Mouse (Mus musculus) kidney, postnatal 0 days (tissue): ENCODE results near the gene Snx9. TPM values are rescaled to one million over a fixed set of nuclear protein-coding genes. Genes with fewer than 3 reads are reported as not detected.
A peak's percentile ranks its signal among the peaks of the same experiment; 100 is the strongest.

ENCODE experiments used
- ATAC-seq: fragments of 200-750 bp; cut with Nextera tagmentation; replicated peaks from 2 replicates; pipeline ENCODE4 v1.8.0; 2017; ENCODE audit warnings: low read depth, moderate number of reproducible peaks, moderate TSS enrichment, moderate library complexity; ENCODE audit not compliant: low FRiP score
- DNase-seq: peaks from one replicate; pipeline ENCODE4 v3.0.0-alpha.2; 2016; ENCODE audit warnings: low spot score
- H3K27ac ChIP-seq: fragments of 300-500 bp; sonication (generic); 2 replicates; pipeline ENCODE4 v1.5.1; 2014; ENCODE audit warnings: mild to moderate bottlenecking
- H3K27me3 ChIP-seq: fragments of 300-500 bp; sonication (generic); 2 replicates; pipeline ENCODE4 v1.6.1; 2014; ENCODE audit warnings: low read length, mixed read lengths; ENCODE audit not compliant: insufficient read depth
- H3K36me3 ChIP-seq: fragments of 300-500 bp; sonication (generic); 2 replicates; pipeline ENCODE4 v1.6.1; 2014; ENCODE audit warnings: low read length, mixed read lengths; ENCODE audit not compliant: insufficient read depth
- H3K4me1 ChIP-seq: fragments of 300-500 bp; sonication (generic); replicated peaks from 2 replicates; pipeline ENCODE4 v1.6.1; 2014; ENCODE audit warnings: antibody characterized with exemption, low read length, mixed read lengths; ENCODE audit not compliant: insufficient read depth
- H3K4me2 ChIP-seq: fragments of 300-500 bp; sonication (generic); 2 replicates; pipeline ENCODE4 v1.6.1; 2014; ENCODE audit warnings: mild to moderate bottlenecking, low read length, moderate library complexity, mixed read lengths
- H3K4me3 ChIP-seq: fragments of 300-500 bp; sonication (generic); replicated peaks from 2 replicates; pipeline ENCODE4 v1.5.1; 2014; ENCODE audit warnings: low read depth, low read length
- H3K9ac ChIP-seq: fragments of 300-500 bp; sonication (generic); 2 replicates; pipeline ENCODE4 v1.6.1; 2014; ENCODE audit warnings: low read depth, low read length
- H3K9me3 ChIP-seq: fragments of 300-500 bp; sonication (generic); replicated peaks from 2 replicates; pipeline ENCODE4 v1.6.1; 2016; ENCODE audit warnings: low read length, inconsistent platforms, mixed read lengths
- CTCF ChIP-seq: IDR thresholded peaks from 2 replicates; pipeline ENCODE4 v1.5.1; 2016; ENCODE audit warnings: antibody characterized with exemption, low read depth, mild to moderate bottlenecking, moderate library complexity
- WGBS: fragments of 180-500 bp; shearing (Covaris S2); extraction: QIAGEN DNeasy Blood & Tissue Kit; methylation state at CpG from one replicate; pipeline ENCODE4 v1.1.7; 2014; 5-methylcytosine and 5-hydroxymethylcytosine counted together
- polyA plus RNA-seq: library from polyadenylated mRNA; unstranded; fragments of >200 nt; fragmentation: Nextera tagmentation; extraction: Ambion mirVana; gene quantifications from 2 replicates; pipeline ENCODE4 v1.2.1, GENCODE M21; 2015

Snx9 gene
- polyA plus RNA-seq, 1 experiment from 2014 or later = 41.9 TPM

DNA sequence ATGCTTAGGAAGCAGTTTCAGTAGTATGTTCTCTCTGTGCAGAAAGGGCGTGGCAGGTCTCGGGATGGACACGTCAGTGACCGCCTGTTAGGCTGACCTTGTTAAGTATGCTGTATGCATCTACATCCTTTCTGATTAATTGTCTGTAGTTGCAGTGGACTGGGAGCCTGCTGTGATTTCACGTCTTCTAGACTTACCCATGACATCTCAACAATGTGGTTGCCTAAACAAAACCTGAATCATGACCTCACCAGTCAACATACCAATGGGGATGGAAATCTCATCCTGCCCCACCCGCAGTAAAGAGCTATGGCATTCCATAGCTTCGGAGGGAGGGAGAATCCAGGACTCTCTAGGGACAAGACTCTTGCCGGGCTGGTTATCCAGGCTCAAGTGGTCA, 5.0 kb downstream of the Snx9 start:
- WGBS = 61% methylated on average over 8 of the region's 8 CpGs
- no peak for ATAC-seq
- H3K27me3 ChIP-seq = no peaks in the 10 kb centered on the region
- H3K9me3 ChIP-seq = no peaks in the 10 kb centered on the region
- no peak overlapping the region for H3K4me3 ChIP-seq
- H3K27ac ChIP-seq = no peak overlapping the region
- no peak for TF ChIP-seq CTCF
- H3K4me1 ChIP-seq = peaks cover 18% of the 10 kb centered on the region
- no peak for DNase-seq
- no peak overlapping the region for H3K4me2 ChIP-seq
- no peaks in the 10 kb centered on the region for H3K36me3 ChIP-seq
- no peak overlapping the region for H3K9ac ChIP-seq

GRCm38 (mm10) chr17:5848706-5849415, 7.7 kb downstream of the Snx9 start:
- 54% methylated on average over 10 of the region's 10 CpGs for WGBS

GRCm38 (mm10) chr17:5849421-5849910, 8.3 kb downstream of the Snx9 start:
- Histone ChIP-seq H3K4me1 (peaks cover 9% of the 10 kb centered on the region), H3K4me3 (peak overlapping the region; percentile 26), H3K27me3 (no peaks in the 10 kb centered on the region), H3K36me3 (no peaks in the 10 kb centered on the region), H3K4me2 (peak overlapping the region; percentile 63), H3K27ac (peak overlapping the region; percentile 89), H3K9me3 (no peaks in the 10 kb centered on the region), H3K9ac (peak overlapping the region; percentile 65)
- ATAC-seq (peak; percentile 82), DNase-seq (peak; percentile 95)
- no peak for TF ChIP-seq CTCF
- WGBS = 3% methylated on average over 18 of the region's 18 CpGs

More at GRCm38 (mm10) chr17:5848706-5849415, 7.7 kb downstream of the Snx9 start:
- Histone ChIP-seq H3K9me3 (no peaks in the 10 kb centered on the region), H3K4me1 (peaks cover 9% of the 10 kb centered on the region), H3K36me3 (no peaks in the 10 kb centered on the region), H3K27ac (peak overlapping the region; percentile 89), H3K4me2 (peak overlapping the region; percentile 63), H3K4me3 (peak overlapping the region; percentile 26), H3K27me3 (no peaks in the 10 kb centered on the region), H3K9ac (peak overlapping the region; percentile 65; the same call in 1 of the 2 replicates)
- ATAC-seq (no peak), DNase-seq (no peak)
- no peak for TF ChIP-seq CTCF

DNA sequence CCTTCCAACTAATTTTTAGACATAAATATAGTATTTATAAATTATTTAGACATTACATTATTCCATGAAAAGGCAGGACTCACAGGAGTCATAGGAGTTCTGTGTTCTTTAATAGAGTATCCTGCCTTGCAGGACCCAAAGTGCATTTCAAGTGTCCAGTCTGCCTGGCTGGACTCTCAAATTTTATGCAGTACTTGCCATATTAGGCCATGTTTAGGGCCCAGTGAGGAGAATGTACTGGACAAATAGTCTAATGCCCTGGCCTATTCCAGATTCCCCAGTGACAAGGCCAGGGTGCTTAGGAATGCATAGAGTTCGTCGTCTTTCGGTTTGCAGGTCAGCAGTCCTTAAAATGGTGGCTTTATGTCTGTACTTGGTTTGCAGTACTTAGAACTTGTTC, 8.9 kb downstream of the Snx9 start:
- Histone ChIP-seq H3K9me3 (no peaks in the 10 kb centered on the region), H3K4me2 (no peak overlapping the region), H3K27ac (peak overlapping the region; percentile 89; the same call in 1 of the 2 replicates), H3K9ac (no peak overlapping the region), H3K4me1 (peaks cover 9% of the 10 kb centered on the region), H3K27me3 (no peaks in the 10 kb centered on the region), H3K4me3 (no peak overlapping the region), H3K36me3 (no peaks in the 10 kb centered on the region)
- 95% methylated on average over 3 of the region's 3 CpGs for WGBS
- no peak for TF ChIP-seq CTCF
- ATAC-seq (no peak), DNase-seq (no peak)

GRCm38 (mm10) chr17:5850476-5850875, 9.3 kb downstream of the Snx9 start:
- Histone ChIP-seq H3K27me3 (no peaks in the 10 kb centered on the region), H3K4me2 (no peak overlapping the region), H3K27ac (no peak overlapping the region), H3K9me3 (no peaks in the 10 kb centered on the region), H3K36me3 (no peaks in the 10 kb centered on the region), H3K4me3 (no peak overlapping the region), H3K4me1 (peaks cover 9% of the 10 kb centered on the region), H3K9ac (no peak overlapping the region)
- TF ChIP-seq CTCF = no peak
- DNase-seq (no peak), ATAC-seq (no peak)
- WGBS = 92% methylated on average over 3 of the region's 3 CpGs

DNA sequence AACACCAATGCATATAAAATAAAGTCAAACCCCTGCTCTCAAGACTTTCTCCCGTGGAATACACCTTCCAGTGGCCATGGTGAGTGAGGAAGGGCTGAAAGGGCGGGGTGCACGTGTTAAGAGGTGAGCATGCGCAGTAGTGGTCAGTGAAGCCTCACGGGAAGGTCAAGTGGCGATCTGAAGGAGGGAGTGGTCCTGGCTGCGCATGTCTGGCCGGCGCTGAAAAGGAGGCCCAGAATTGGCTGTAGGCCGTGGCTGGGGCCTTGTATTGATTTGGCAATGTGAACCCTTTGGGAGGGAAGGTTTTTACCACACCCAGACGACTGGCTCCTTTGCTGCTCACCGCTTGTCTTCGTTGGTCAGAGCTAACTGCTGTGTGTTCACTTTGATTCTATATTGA, 12.8 kb downstream of the Snx9 start:
- Histone ChIP-seq H3K9me3 (no peaks in the 10 kb centered on the region), H3K27ac (no peak overlapping the region), H3K4me3 (no peak overlapping the region), H3K9ac (no peak overlapping the region), H3K4me1 (peaks cover 9% of the 10 kb centered on the region; the same call in 1 of the 2 replicates), H3K4me2 (no peak overlapping the region), H3K36me3 (no peaks in the 10 kb centered on the region), H3K27me3 (no peaks in the 10 kb centered on the region)
- DNase-seq (no peak), ATAC-seq (no peak)
- TF ChIP-seq CTCF = no peak
- WGBS = 97% methylated on average over 13 of the region's 13 CpGs

GRCm38 (mm10) chr17:5855560-5855959, 14.4 kb downstream of the Snx9 start:
- H3K9me3 ChIP-seq = no peaks in the 10 kb centered on the region
- no peak overlapping the region for H3K9ac ChIP-seq
- DNase-seq (no peak), ATAC-seq (no peak)
- no peaks in the 10 kb centered on the region for H3K27me3 ChIP-seq
- no peak for TF ChIP-seq CTCF
- no peak overlapping the region for H3K27ac ChIP-seq
- 0 out of 2 replicates have a peak, but pooled peaks cover 4% of the 10 kb centered on the region for H3K4me1 ChIP-seq
- H3K36me3 ChIP-seq = no peaks in the 10 kb centered on the region
- no peak overlapping the region for H3K4me3 ChIP-seq
- H3K4me2 ChIP-seq = no peak overlapping the region
